Mouse (Mus musculus): Measurements from ENCODE around the gene Tnfaip8l3. TPM values are rescaled to one million over a fixed set of nuclear protein-coding genes. Genes with fewer than 3 reads are reported as not detected.

The Tnfaip8l3 gene
- total and polyA plus RNA-seq, 3 experiments: not detected

GRCm38 (mm10) chr9:53986972-53987371, 81.2 kb downstream of the Tnfaip8l3 start:
- TF ChIP-seq HCFC1 (IDR thresholded peaks at IDR 0.05; ENCODE audit: low read depth, low read length): no peak
- no peak for TF ChIP-seq E2F4 (IDR thresholded peaks at IDR 0.05; ENCODE audit: insufficient replicate concordance, low read depth, low read length)
- no peak for TF ChIP-seq PAX5 (IDR thresholded peaks at IDR 0.05; ENCODE audit: low read length)
- TF ChIP-seq CHD2 (IDR thresholded peaks at IDR 0.05; ENCODE audit: low read length): no peak
- TF ChIP-seq RAD21 (IDR thresholded peaks at IDR 0.05; ENCODE audit: low read depth, low read length): peak; percentile 71
- no peak for TF ChIP-seq MXI1 (IDR thresholded peaks at IDR 0.05; ENCODE audit: low read depth, low read length)
- peak; percentile 13 to 71; a peak in 2 of 4 replicates for TF ChIP-seq CTCF (conservative IDR thresholded peaks at IDR 0.05 in 1 of 2, IDR thresholded peaks at IDR 0.05 in 1 of 2; ENCODE audit: low read depth in 2 of 2, low read length in 2 of 2)
- peak; percentile 58 for TF ChIP-seq SMC3 (IDR thresholded peaks at IDR 0.05; ENCODE audit: low read depth, low read length)
- Histone ChIP-seq H3K36me3 (replicated peaks in 1 of 2; ENCODE audit: control insufficient read depth in 1 of 2, insufficient read depth in 1 of 2, low read length in 1 of 2) (no peaks in the 10 kb centered on the region), H3K4me2 (ENCODE audit: insufficient read depth, low read depth, poor library complexity, severe bottlenecking) (peak overlapping the region; percentile 44), H3K4me3 (replicated peaks in 1 of 3; ENCODE audit: low read depth in 2 of 3, low read length in 2 of 3, poor library complexity in 1 of 3) (no peak overlapping the region), H3K27me3 (replicated peaks) (peaks cover 3% of the 10 kb centered on the region), H3K9me3 (replicated peaks; ENCODE audit: low read length) (no peaks in the 10 kb centered on the region), H3K27ac (ENCODE audit: insufficient read depth, low read depth) (no peak overlapping the region), H3K4me1 (ENCODE audit: control insufficient read depth in 1 of 2, insufficient read depth in 2 of 2) (no peaks in the 10 kb centered on the region), H3K79me2 (replicated peaks; ENCODE audit: control insufficient read depth, extremely low read depth, insufficient read depth, poor library complexity, severe bottlenecking) (no peaks in the 10 kb centered on the region), H3K9ac (ENCODE audit: insufficient read depth, low read depth) (no peak overlapping the region)
- dilution Hi-C loops (cut with MboI; ENCODE audit: extremely low pct_ligation_motif_present, extremely low pct_unique_long_range_greater_than_20kb, low sequenced_read_pairs) (no loop called here), in situ Hi-C loops (cut with MboI; ENCODE audit: low pct_ligation_motif_present, low pct_unique_long_range_greater_than_20kb, low sequenced_read_pairs) (loop anchor here (10.0 kb wide), 1 partner anchor 102 kb away; no protein-coding TSS in a partner anchor)
- DNase-seq (ENCODE audit: extremely low read depth): peak; percentile 9

- no peak overlapping the region for H3K27ac ChIP-seq (ENCODE audit: insufficient read depth, low read depth)
- TF ChIP-seq NELFE (IDR thresholded peaks at IDR 0.05; ENCODE audit: low read depth, low read length) (peak; percentile 21; the same call in 1 of the 2 replicates), SMC3 (IDR thresholded peaks at IDR 0.05; ENCODE audit: low read depth, low read length) (peak; percentile 89), MAFK (IDR thresholded peaks at IDR 0.05; ENCODE audit: insufficient replicate concordance, low read length) (no peak), CTCF (conservative IDR thresholded peaks at IDR 0.05 in 1 of 2, IDR thresholded peaks at IDR 0.05 in 1 of 2; ENCODE audit: low read depth in 2 of 2, low read length in 2 of 2) (peak; percentile 78 to 84), RAD21 (IDR thresholded peaks at IDR 0.05; ENCODE audit: low read depth, low read length) (peak; percentile 76), E2F4 (IDR thresholded peaks at IDR 0.05; ENCODE audit: insufficient replicate concordance, low read depth, low read length) (no peak)
- peak; percentile 55 for DNase-seq (ENCODE audit: extremely low read depth)
- H3K4me2 ChIP-seq (ENCODE audit: insufficient read depth, low read depth, poor library complexity, severe bottlenecking): no peak overlapping the region
- H3K4me3 ChIP-seq (replicated peaks in 1 of 3; ENCODE audit: low read depth in 2 of 3, low read length in 2 of 3, poor library complexity in 1 of 3): no peak overlapping the region
- H3K9me3 ChIP-seq (replicated peaks; ENCODE audit: low read length): no peaks in the 10 kb centered on the region
- peaks cover 3% of the 10 kb centered on the region for H3K27me3 ChIP-seq (replicated peaks)
- dilution Hi-C loops (cut with MboI; ENCODE audit: extremely low pct_ligation_motif_present, extremely low pct_unique_long_range_greater_than_20kb, low sequenced_read_pairs) (no loop called here), in situ Hi-C loops (cut with MboI; ENCODE audit: low pct_ligation_motif_present, low pct_unique_long_range_greater_than_20kb, low sequenced_read_pairs) (loop anchor here (10.0 kb wide), 1 partner anchor 100 kb away; no protein-coding TSS in a partner anchor)
- no peaks in the 10 kb centered on the region for H3K79me2 ChIP-seq (replicated peaks; ENCODE audit: control insufficient read depth, extremely low read depth, insufficient read depth, poor library complexity, severe bottlenecking)
- no peaks in the 10 kb centered on the region for H3K4me1 ChIP-seq (ENCODE audit: control insufficient read depth in 1 of 2, insufficient read depth in 2 of 2)
- no peak overlapping the region for H3K9ac ChIP-seq (ENCODE audit: insufficient read depth, low read depth)
- no peaks in the 10 kb centered on the region for H3K36me3 ChIP-seq (replicated peaks in 1 of 2; ENCODE audit: control insufficient read depth in 1 of 2, insufficient read depth in 1 of 2, low read length in 1 of 2)
Measured at GRCm38 (mm10) chr9:53984868-53985267, 83.3 kb downstream of the Tnfaip8l3 start.

- Histone ChIP-seq H3K27ac (ENCODE audit: insufficient read depth, low read depth) (no peak within 1 kb of the TSS), H3K36me3 (replicated peaks in 1 of 2; ENCODE audit: control insufficient read depth in 1 of 2, insufficient read depth in 1 of 2, low read length in 1 of 2) (no peaks in the 10 kb centered on the region), H3K9me3 (replicated peaks; ENCODE audit: low read length) (no peaks in the 10 kb centered on the region), H3K4me1 (ENCODE audit: control insufficient read depth in 1 of 2, insufficient read depth in 2 of 2) (no peaks in the 10 kb centered on the region), H3K9ac (ENCODE audit: insufficient read depth, low read depth) (no peak within 1 kb of the TSS), H3K4me2 (ENCODE audit: insufficient read depth, low read depth, poor library complexity, severe bottlenecking) (no peak within 1 kb of the TSS), H3K79me2 (replicated peaks; ENCODE audit: control insufficient read depth, extremely low read depth, insufficient read depth, poor library complexity, severe bottlenecking) (no peaks in the 10 kb centered on the region), H3K4me3 (replicated peaks in 1 of 3; ENCODE audit: low read depth in 2 of 3, low read length in 2 of 3, poor library complexity in 1 of 3) (no peak within 1 kb of the TSS), H3K27me3 (replicated peaks) (no peaks in the 10 kb centered on the region)
- no peak for TF ChIP-seq BHLHE40 (IDR thresholded peaks at IDR 0.05; ENCODE audit: low read depth, low read length)
- no peak for TF ChIP-seq MYC (IDR thresholded peaks at IDR 0.05; ENCODE audit: low read depth, low read length)
- in situ Hi-C loops (cut with MboI; ENCODE audit: low pct_ligation_motif_present, low pct_unique_long_range_greater_than_20kb, low sequenced_read_pairs) (no loop called here), dilution Hi-C loops (cut with MboI; ENCODE audit: extremely low pct_ligation_motif_present, extremely low pct_unique_long_range_greater_than_20kb, low sequenced_read_pairs) (no loop called here)
- no peak for DNase-seq (ENCODE audit: extremely low read depth)
Measured at GRCm38 (mm10) chr9:53975122-53975518, 93.1 kb downstream of the Tnfaip8l3 start, which contains the start of gene Elmod1. Gene Elmod1 (minus strand): TSS chr9:53975301.

Data from CH12.LX (cell line).